Mouse (Mus musculus): ENCODE results near the gene B230118H07Rik.
"Not testable (repeated sequence)": the region's sequence is repeated elsewhere in the genome, so short reads cannot be mapped to it uniquely, and the experiment has no call there.

Gene B230118H07Rik

GRCm38 (mm10) chr2:101592023-101592841 is 57.1 kb downstream of the B230118H07Rik start:
- DNase-seq (ENCODE audit: inconsistent age in 2 of 2, low spot score in 1 of 2) = peak in 1 of 2 experiments; percentile 37

GRCm38 (mm10) chr2:101591356-101591755 is 58.0 kb downstream of the B230118H07Rik start:
- no peak for DNase-seq (ENCODE audit: inconsistent age in 2 of 2, low spot score in 1 of 2)

GRCm38 (mm10) chr2:101581418-101581817 is 67.9 kb downstream of the B230118H07Rik start:
- DNase-seq (ENCODE audit: inconsistent age in 2 of 2, low spot score in 1 of 2) = no peak

- DNase-seq (ENCODE audit: inconsistent age in 2 of 2, low spot score in 1 of 2) = no peak
Measured at GRCm38 (mm10) chr2:101580977-101581376, 68.4 kb downstream of the B230118H07Rik start.

GRCm38 (mm10) chr2:101580428-101580827 is 68.9 kb downstream of the B230118H07Rik start:
- no peak for DNase-seq (ENCODE audit: inconsistent age in 2 of 2, low spot score in 1 of 2)

- DNase-seq (ENCODE audit: inconsistent age in 2 of 2, low spot score in 1 of 2) = no peak
Measured at GRCm38 (mm10) chr2:101580027-101580426, 69.3 kb downstream of the B230118H07Rik start.

- DNase-seq (ENCODE audit: inconsistent age in 2 of 2, low spot score in 1 of 2) = no peak
Measured at GRCm38 (mm10) chr2:101577243-101577642, 72.1 kb downstream of the B230118H07Rik start.

GRCm38 (mm10) chr2:101569230-101569629 is 80.1 kb downstream of the B230118H07Rik start:
- DNase-seq (ENCODE audit: inconsistent age in 2 of 2, low spot score in 1 of 2) = no peak

- no peak for DNase-seq (ENCODE audit: inconsistent age in 2 of 2, low spot score in 1 of 2)
Measured at GRCm38 (mm10) chr2:101567490-101567889, 81.8 kb downstream of the B230118H07Rik start.

- DNase-seq (ENCODE audit: inconsistent age in 2 of 2, low spot score in 1 of 2) = peak; percentile 47 to 78
Measured at GRCm38 (mm10) chr2:101563776-101564175, 85.6 kb downstream of the B230118H07Rik start.

GRCm38 (mm10) chr2:101563206-101563605 is 86.1 kb downstream of the B230118H07Rik start:
- no peak for DNase-seq (ENCODE audit: inconsistent age in 2 of 2, low spot score in 1 of 2)

GRCm38 (mm10) chr2:101559431-101559830 is 89.9 kb downstream of the B230118H07Rik start:
- no peak for DNase-seq (ENCODE audit: inconsistent age in 2 of 2, low spot score in 1 of 2)

- DNase-seq (ENCODE audit: inconsistent age in 2 of 2, low spot score in 1 of 2) = no peak
Measured at GRCm38 (mm10) chr2:101555886-101556285, 93.4 kb downstream of the B230118H07Rik start.

GRCm38 (mm10) chr2:101553851-101554250 is 95.5 kb downstream of the B230118H07Rik start:
- DNase-seq (ENCODE audit: inconsistent age in 2 of 2, low spot score in 1 of 2) = no peak

- no peak for DNase-seq (ENCODE audit: inconsistent age in 2 of 2, low spot score in 1 of 2)
Measured at GRCm38 (mm10) chr2:101552301-101552700, 97.0 kb downstream of the B230118H07Rik start.

GRCm38 (mm10) chr2:101551026-101551719 is 98.2 kb downstream of the B230118H07Rik start:
- no peak for DNase-seq (ENCODE audit: inconsistent age in 2 of 2, low spot score in 1 of 2)

GRCm38 (mm10) chr2:101550176-101550575 is 99.2 kb downstream of the B230118H07Rik start:
- DNase-seq (ENCODE audit: inconsistent age in 2 of 2, low spot score in 1 of 2) = no peak

- no peak for DNase-seq (ENCODE audit: inconsistent age in 2 of 2, low spot score in 1 of 2)
Measured at GRCm38 (mm10) chr2:101548866-101549265, 100.5 kb downstream of the B230118H07Rik start.

GRCm38 (mm10) chr2:101545593-101545992 is 103.7 kb downstream of the B230118H07Rik start:
- no peak for DNase-seq (ENCODE audit: inconsistent age in 2 of 2, low spot score in 1 of 2)

- DNase-seq (ENCODE audit: inconsistent age in 2 of 2, low spot score in 1 of 2) = no peak
Measured at GRCm38 (mm10) chr2:101543704-101544417, 105.5 kb downstream of the B230118H07Rik start.

GRCm38 (mm10) chr2:101536887-101537286 is 112.4 kb downstream of the B230118H07Rik start:
- not testable (repeated sequence) for DNase-seq (ENCODE audit: inconsistent age in 2 of 2, low spot score in 1 of 2)

All from adrenal gland, adult (tissue).